In the genomic region with DNA sequence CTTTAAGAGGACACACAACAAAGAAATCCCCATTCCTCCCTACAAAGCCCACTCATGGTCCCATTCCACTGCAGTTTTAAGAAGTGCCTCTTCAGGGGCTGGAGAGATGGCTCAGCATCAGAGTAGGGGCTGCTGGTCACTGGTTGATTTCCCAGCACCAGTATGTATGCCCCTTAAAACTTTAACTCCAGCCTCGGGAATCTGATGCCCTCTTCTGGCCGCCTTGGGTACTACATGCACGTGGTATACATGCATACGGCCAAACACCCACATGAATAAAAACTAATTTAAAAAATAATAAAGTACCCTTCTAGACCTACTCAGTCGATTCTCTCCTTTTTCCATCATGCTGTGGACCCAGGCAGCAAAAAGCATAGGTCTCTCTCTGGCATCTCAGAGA, we compare ENCODE assay signal across 8 mouse cellular contexts. TPM values are rescaled to one million over a fixed set of nuclear protein-coding genes. Genes with fewer than 3 reads are reported as not detected.
DNase-seq lines count a peak whose midpoint lies in the region; ATAC-seq and TF ChIP-seq lines count a peak whose summit lies in the region.

No protein-coding gene starts in this region.

- no peak overlapping the region for H3K9ac ChIP-seq in heart, postnatal 0 days (replicated peaks; ENCODE audit: low read depth, low read length)

- no peaks in the 10 kb centered on the region for H3K4me1 ChIP-seq in heart, postnatal 0 days (ENCODE audit: control insufficient read depth, insufficient read depth)

- H3K4me3 ChIP-seq in heart, postnatal 0 days (ENCODE audit: low read depth, low read length), result no peak overlapping the region

- H3K27me3 ChIP-seq in heart, postnatal 0 days (ENCODE audit: control insufficient read depth, insufficient read depth, low read length), result no peaks in the 10 kb centered on the region

- no peak for DNase-seq in heart, postnatal 0 days (ENCODE audit: low spot score)
- no peak for DNase-seq in heart, adult 11 months
- DNase-seq in A20 (ENCODE audit: low read depth, low spot score), result peak; percentile 68
- peak; percentile 24 for DNase-seq in adipocyte (ENCODE audit: low spot score)
- DNase-seq in embryo, embryonic 10 days (ENCODE audit: low spot score), result peak; percentile 54
- peak; percentile 83 to 84 for DNase-seq in kidney, postnatal 4 days
- DNase-seq in mesoderm, embryonic 11.5 days (ENCODE audit: low read depth, low spot score), result peak; percentile 67
- DNase-seq in testis, postnatal 10 days (ENCODE audit: low spot score), result peak; percentile 85

- H3K36me3 ChIP-seq in heart, postnatal 0 days (replicated peaks; ENCODE audit: control insufficient read depth, insufficient read depth, low read length), result peaks cover 2% of the 10 kb centered on the region; the same call in 1 of the 2 replicates

- ATAC-seq in heart, postnatal 0 days (ENCODE audit: insufficient read depth, low read depth), result no peak

- H3K27ac ChIP-seq in heart, postnatal 0 days (ENCODE audit: low read depth), result no peak overlapping the region

- H3K9me3 ChIP-seq in heart, postnatal 0 days (replicated peaks; ENCODE audit: control insufficient read depth, low read length), result no peaks in the 10 kb centered on the region

- no peak overlapping the region for H3K4me2 ChIP-seq in heart, postnatal 0 days (ENCODE audit: low read depth, low read length)

- WGBS in heart, postnatal 0 days, result 17% methylated on average over 5 of the region's 5 CpGs

- TF ChIP-seq CTCF in heart, postnatal 0 days (IDR thresholded peaks at IDR 0.05; ENCODE audit: low read depth), result peak; percentile 61

- no peak for TF ChIP-seq EP300 in heart, postnatal 0 days (IDR thresholded peaks at IDR 0.05; ENCODE audit: low read depth)

RNA-seq across cellular contexts. Expression of a gene that starts 28.9 kb away (rescaled TPM):
- total RNA-seq in heart, postnatal 0 days (2014; rRNA removed; ENCODE audit: low replicate concordance), result 0.39 TPM in 1 of 2 replicates, not detected in the other
- polyA plus RNA-seq in heart, postnatal 0 days (2015; fragmentation: Nextera tagmentation; extraction: Ambion mirVana), result 0.03 and 0.07 TPM in 2 replicates

RNA-seq across cellular contexts. Expression of a gene that starts 36.7 kb away (rescaled TPM):
- total RNA-seq in heart, postnatal 0 days (2014; rRNA removed; ENCODE audit: low replicate concordance), result 0.99 and 1.4 TPM in 2 replicates
- 0.86 and 1.2 TPM in 2 replicates for polyA plus RNA-seq in heart, postnatal 0 days (2015; fragmentation: Nextera tagmentation; extraction: Ambion mirVana)

Comparison
In these comparisons a context has a peak if more than half of its experiments do, and no peak if none do; other contexts are left out.
1. DNase-seq: peak in A20 (single experiment), adipocyte (single experiment), embryo, embryonic 10 days (single experiment), kidney, postnatal 4 days (2 of 2), mesoderm, embryonic 11.5 days (single experiment) and testis, postnatal 10 days (single experiment); none in heart, postnatal 0 days (single experiment) and heart, adult 11 months (single experiment).